Mouse (Mus musculus): Measurements from ENCODE around the gene Asap2. TPM values are rescaled to one million over a fixed set of nuclear protein-coding genes. Genes with fewer than 3 reads are reported as not detected.

Asap2 gene
- polyA plus RNA-seq, 2 experiments = 9.2 to 20.1 TPM

DNA sequence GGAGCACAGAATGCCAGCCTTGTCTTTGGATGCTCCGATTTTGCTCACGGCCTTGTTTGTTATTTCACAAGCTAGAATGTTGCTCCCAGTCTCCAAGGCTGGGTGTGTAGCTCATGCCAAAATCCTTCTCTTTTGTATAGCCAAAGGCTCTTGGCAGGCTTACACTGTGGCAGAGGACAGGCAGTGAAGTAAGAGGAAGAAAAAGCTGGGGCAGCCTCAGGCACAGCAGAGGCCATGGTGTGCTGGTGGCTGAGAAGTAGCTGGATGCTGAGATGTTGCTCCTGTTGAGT, 146.1 kb downstream of the Asap2 start:
- ATAC-seq (ENCODE audit: low FRiP score, low read depth) (no peak), DNase-seq (ENCODE audit: low spot score) (no peak)
- Histone ChIP-seq H3K9ac (ENCODE audit: low read depth, low read length, severe bottlenecking) (no peak overlapping the region), H3K36me3 (ENCODE audit: control insufficient read depth, insufficient read depth, low read length) (no peaks in the 10 kb centered on the region), H3K9me3 (ENCODE audit: control insufficient read depth, low read length) (no peaks in the 10 kb centered on the region), H3K27me3 (ENCODE audit: control insufficient read depth, insufficient read depth, low read length) (no peaks in the 10 kb centered on the region), H3K4me2 (replicated peaks; ENCODE audit: low read depth, low read length, severe bottlenecking) (no peak overlapping the region), H3K4me3 (replicated peaks; ENCODE audit: low read length) (no peak overlapping the region), H3K4me1 (ENCODE audit: control insufficient read depth, insufficient read depth, low read length) (peaks cover 34% of the 10 kb centered on the region), H3K27ac (replicated peaks; ENCODE audit: low read depth, low read length) (no peak overlapping the region)
- WGBS = 77% methylated on average over 2 of the region's 2 CpGs
- no peak for TF ChIP-seq POLR2A (IDR thresholded peaks at IDR 0.05; ENCODE audit: borderline replicate concordance, extremely low read depth, insufficient read depth, insufficient read length)

GRCm38 (mm10) chr12:21139560-21139959, 149.3 kb downstream of the Asap2 start:
- Histone ChIP-seq H3K27me3 (ENCODE audit: control insufficient read depth, insufficient read depth, low read length) (no peaks in the 10 kb centered on the region), H3K4me3 (replicated peaks; ENCODE audit: low read length) (no peak overlapping the region), H3K36me3 (ENCODE audit: control insufficient read depth, insufficient read depth, low read length) (no peaks in the 10 kb centered on the region), H3K9ac (ENCODE audit: low read depth, low read length, severe bottlenecking) (no peak overlapping the region), H3K9me3 (ENCODE audit: control insufficient read depth, low read length) (no peaks in the 10 kb centered on the region), H3K27ac (replicated peaks; ENCODE audit: low read depth, low read length) (no peak overlapping the region), H3K4me1 (ENCODE audit: control insufficient read depth, insufficient read depth, low read length) (peaks cover 18% of the 10 kb centered on the region), H3K4me2 (replicated peaks; ENCODE audit: low read depth, low read length, severe bottlenecking) (no peak overlapping the region)
- 49% methylated on average over 4 of the region's 4 CpGs for WGBS
- no peak for TF ChIP-seq POLR2A (IDR thresholded peaks at IDR 0.05; ENCODE audit: borderline replicate concordance, extremely low read depth, insufficient read depth, insufficient read length)
- DNase-seq (ENCODE audit: low spot score) (no peak), ATAC-seq (ENCODE audit: low FRiP score, low read depth) (no peak)

GRCm38 (mm10) chr12:21140153-21140552, 149.9 kb downstream of the Asap2 start:
- DNase-seq (ENCODE audit: low spot score) (no peak), ATAC-seq (ENCODE audit: low FRiP score, low read depth) (no peak)
- H3K4me2 ChIP-seq (replicated peaks; ENCODE audit: low read depth, low read length, severe bottlenecking) = no peak overlapping the region
- H3K9ac ChIP-seq (ENCODE audit: low read depth, low read length, severe bottlenecking) = no peak overlapping the region
- 89% methylated on average over 14 of the region's 14 CpGs for WGBS
- no peak overlapping the region for H3K27ac ChIP-seq (replicated peaks; ENCODE audit: low read depth, low read length)
- H3K9me3 ChIP-seq (ENCODE audit: control insufficient read depth, low read length) = no peaks in the 10 kb centered on the region
- H3K27me3 ChIP-seq (ENCODE audit: control insufficient read depth, insufficient read depth, low read length) = no peaks in the 10 kb centered on the region
- peaks cover 16% of the 10 kb centered on the region for H3K4me1 ChIP-seq (ENCODE audit: control insufficient read depth, insufficient read depth, low read length)
- no peak for TF ChIP-seq POLR2A (IDR thresholded peaks at IDR 0.05; ENCODE audit: borderline replicate concordance, extremely low read depth, insufficient read depth, insufficient read length)
- no peaks in the 10 kb centered on the region for H3K36me3 ChIP-seq (ENCODE audit: control insufficient read depth, insufficient read depth, low read length)
- no peak overlapping the region for H3K4me3 ChIP-seq (replicated peaks; ENCODE audit: low read length)

DNA sequence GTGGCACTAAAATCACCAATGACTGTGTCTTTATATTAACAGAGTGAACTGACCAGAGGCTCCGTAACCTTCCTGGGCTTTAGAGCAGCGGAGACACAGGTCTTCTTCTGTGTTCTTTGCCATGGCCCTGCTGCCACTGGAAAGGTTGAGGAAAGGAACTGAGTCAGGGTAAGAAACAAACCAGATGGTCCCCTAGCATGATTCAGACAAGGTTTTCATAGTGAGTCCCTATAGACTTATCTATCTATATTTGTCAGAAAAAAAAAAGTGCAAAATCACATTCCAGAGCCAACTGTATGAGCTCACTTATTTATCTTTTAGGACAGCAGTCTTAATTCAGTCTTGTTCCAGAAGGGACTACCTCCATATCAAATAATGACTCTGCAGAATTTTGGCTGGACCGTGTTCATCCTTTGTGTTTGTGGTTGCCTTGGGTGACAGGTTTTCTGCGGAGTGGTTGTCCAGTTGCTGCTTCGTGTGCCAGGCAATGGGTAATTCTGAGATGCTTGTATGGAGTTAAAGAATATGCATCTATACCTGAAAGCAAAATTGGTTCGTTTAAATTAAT, 150.6 kb downstream of the Asap2 start:
- no peak overlapping the region for H3K27ac ChIP-seq (replicated peaks; ENCODE audit: low read depth, low read length)
- H3K4me1 ChIP-seq (ENCODE audit: control insufficient read depth, insufficient read depth, low read length) = peaks cover 9% of the 10 kb centered on the region; the same call in 1 of the 2 replicates
- no peak overlapping the region for H3K4me2 ChIP-seq (replicated peaks; ENCODE audit: low read depth, low read length, severe bottlenecking)
- H3K9ac ChIP-seq (ENCODE audit: low read depth, low read length, severe bottlenecking) = no peak overlapping the region
- no peaks in the 10 kb centered on the region for H3K27me3 ChIP-seq (ENCODE audit: control insufficient read depth, insufficient read depth, low read length)
- no peak overlapping the region for H3K4me3 ChIP-seq (replicated peaks; ENCODE audit: low read length)
- 91% methylated on average over 6 of the region's 6 CpGs for WGBS
- TF ChIP-seq POLR2A (IDR thresholded peaks at IDR 0.05; ENCODE audit: borderline replicate concordance, extremely low read depth, insufficient read depth, insufficient read length) = no peak
- ATAC-seq (ENCODE audit: low FRiP score, low read depth) (no peak), DNase-seq (ENCODE audit: low spot score) (no peak)
- H3K9me3 ChIP-seq (ENCODE audit: control insufficient read depth, low read length) = no peaks in the 10 kb centered on the region
- H3K36me3 ChIP-seq (ENCODE audit: control insufficient read depth, insufficient read depth, low read length) = no peaks in the 10 kb centered on the region

GRCm38 (mm10) chr12:21141691-21142300, 151.5 kb downstream of the Asap2 start:
- no peak overlapping the region for H3K27ac ChIP-seq (replicated peaks; ENCODE audit: low read depth, low read length)
- H3K4me2 ChIP-seq (replicated peaks; ENCODE audit: low read depth, low read length, severe bottlenecking) = no peak overlapping the region
- H3K9me3 ChIP-seq (ENCODE audit: control insufficient read depth, low read length) = no peaks in the 10 kb centered on the region
- ATAC-seq (ENCODE audit: low FRiP score, low read depth) (no peak), DNase-seq (ENCODE audit: low spot score) (no peak)
- no peaks in the 10 kb centered on the region for H3K27me3 ChIP-seq (ENCODE audit: control insufficient read depth, insufficient read depth, low read length)
- H3K4me3 ChIP-seq (replicated peaks; ENCODE audit: low read length) = no peak overlapping the region
- H3K4me1 ChIP-seq (ENCODE audit: control insufficient read depth, insufficient read depth, low read length) = peaks cover 3% of the 10 kb centered on the region; the same call in 1 of the 2 replicates
- TF ChIP-seq POLR2A (IDR thresholded peaks at IDR 0.05; ENCODE audit: borderline replicate concordance, extremely low read depth, insufficient read depth, insufficient read length) = no peak
- H3K9ac ChIP-seq (ENCODE audit: low read depth, low read length, severe bottlenecking) = no peak overlapping the region
- 80% methylated on average over 5 of the region's 5 CpGs for WGBS
- no peaks in the 10 kb centered on the region for H3K36me3 ChIP-seq (ENCODE audit: control insufficient read depth, insufficient read depth, low read length)

All from limb, embryonic 14.5 days (tissue).